Mouse (Mus musculus) thymus, postnatal 4 days (tissue): ENCODE data around the gene Inka2.

Source experiments
- DNase-seq: peaks from one replicate; pipeline ENCODE4 v3.0.0; 2021

Gene Inka2

DNA sequence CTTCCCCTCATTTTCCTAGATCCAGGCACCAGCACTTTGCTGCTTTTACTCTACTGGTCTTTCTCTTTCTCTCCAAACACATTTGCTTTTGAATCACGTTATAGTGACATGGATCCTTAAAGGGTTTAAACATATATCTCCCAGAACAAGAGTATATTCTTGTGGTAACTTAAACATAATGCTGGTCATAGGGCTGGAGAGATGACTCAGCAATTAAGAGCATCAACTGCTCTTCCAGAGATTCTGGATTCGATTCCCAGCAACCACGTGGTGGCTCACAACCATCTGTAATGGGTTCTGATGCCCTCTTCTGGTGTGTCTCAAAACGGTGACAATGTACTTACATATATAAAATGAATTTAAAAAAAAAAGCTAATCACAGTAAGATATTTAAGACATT, 28.0 kb downstream of the Inka2 start:
- DNase-seq, result no peak

DNA sequence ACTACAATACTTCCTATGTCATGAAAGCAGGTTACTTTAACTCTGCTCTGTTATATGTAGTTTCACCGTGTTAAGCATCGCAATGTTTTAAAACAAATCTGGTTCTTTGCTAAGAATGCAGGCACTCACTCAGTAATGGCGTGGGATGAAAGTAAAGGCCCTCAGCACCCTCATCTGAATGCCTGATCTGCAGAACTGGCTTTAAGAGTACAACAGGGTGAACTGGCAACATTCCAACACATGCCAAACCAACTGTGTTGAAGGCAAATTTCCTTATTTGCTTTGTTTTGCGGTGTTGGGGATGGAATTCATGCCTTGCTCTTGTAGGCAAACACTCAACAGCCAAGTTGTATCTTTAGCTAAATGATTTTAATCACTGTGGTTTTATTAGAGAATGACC, 29.1 kb downstream of the Inka2 start:
- DNase-seq, result no peak

DNA sequence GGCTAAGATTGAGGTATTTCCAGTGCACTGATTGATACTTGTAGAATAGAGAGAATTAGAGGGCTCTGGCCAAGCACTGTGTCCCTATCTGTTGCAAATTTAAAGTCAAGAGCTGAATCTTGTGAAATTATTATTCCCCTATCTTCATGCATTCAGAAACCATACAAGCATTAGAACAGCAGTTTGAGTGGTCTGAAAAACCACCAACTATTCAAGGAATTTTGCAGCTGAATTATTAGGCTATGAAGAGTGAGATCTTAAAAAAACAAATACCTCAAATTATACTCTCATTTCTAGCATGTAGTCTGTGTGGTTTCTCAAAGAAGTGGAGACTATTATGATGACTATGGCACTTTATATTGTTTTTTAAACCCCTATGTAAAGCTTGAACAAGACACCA, 30.9 kb downstream of the Inka2 start:
- DNase-seq, result no peak

DNA sequence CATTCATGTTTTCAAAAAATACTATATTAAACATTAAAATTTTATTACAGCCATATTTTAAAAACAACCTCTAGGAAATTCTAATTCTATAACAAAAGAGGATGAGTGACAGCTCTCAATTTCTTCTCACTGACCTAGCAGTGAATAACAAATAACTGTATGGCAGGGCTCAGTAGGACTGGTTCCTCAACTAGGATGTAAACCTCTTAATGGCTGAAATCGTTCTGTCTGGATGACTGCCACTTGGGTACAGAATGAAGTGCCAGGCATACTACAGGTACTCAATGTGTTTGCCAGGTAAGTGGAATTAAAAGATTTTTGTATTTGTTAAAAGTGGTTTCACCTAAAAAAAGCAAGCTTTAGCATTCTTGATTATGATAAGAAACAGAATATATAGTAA, 31.7 kb downstream of the Inka2 start:
- no peak for DNase-seq

DNA sequence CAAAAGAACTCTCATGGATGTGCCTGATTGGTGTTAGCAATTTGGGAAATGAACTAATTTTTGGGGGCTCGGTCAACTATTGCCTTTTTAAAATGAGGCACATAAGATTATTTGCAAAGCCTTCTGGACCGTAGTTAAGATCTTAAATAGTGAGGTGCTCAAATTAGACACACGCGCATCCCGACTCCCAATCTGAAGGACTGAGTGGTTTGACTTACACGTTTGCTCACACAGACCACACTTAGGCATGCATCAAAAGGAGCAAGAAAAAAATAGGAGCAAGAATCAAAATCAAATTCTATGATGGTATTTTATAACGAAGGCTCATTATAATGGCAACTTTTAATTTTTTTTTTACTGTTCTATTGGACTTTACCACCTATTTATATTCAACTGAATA, 32.7 kb downstream of the Inka2 start:
- no peak for DNase-seq

DNA sequence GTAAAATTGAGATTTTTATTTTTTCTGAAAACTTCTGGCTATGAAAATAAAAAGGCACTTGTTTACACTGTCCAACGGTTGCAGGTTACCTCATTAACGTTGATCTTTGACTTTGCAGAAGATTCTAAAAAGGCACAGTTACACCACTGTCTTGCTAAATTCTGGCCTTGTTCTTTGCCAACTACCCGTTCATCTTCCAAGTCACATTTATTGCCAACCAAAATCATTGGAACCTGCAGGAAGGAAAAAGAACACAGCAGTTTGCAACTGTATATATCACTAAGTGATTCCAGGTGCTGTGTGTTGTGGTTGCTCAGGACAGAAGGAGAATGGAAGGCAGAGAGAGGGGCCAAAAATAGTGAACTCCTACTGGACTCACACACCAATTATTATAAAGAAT, 33.3 kb downstream of the Inka2 start:
- DNase-seq, result no peak

DNA sequence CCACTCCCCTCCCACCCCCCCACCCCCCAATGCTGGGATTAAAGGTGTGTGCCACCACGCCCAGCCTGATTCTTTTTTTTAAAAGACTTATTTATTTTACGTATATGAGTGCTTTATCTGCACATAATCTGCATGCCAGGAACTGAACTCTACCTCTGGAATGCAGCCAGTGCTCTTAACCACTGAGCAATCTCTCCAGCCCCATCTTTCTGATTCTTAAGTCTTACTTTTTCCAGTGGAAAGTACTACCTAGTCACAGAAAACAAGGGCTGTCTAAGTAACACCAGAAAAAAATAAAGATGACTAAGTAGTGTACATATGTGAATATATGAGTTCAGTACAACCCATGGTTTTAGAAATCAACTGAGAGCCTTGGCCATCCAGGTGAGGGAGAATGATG, 42.1 kb downstream of the Inka2 start:
- no peak for DNase-seq

GRCm38 (mm10) chr3:105750810-105751209, 46.4 kb downstream of the Inka2 start:
- no peak for DNase-seq

- DNase-seq, result no peak
These were observed 49.8 kb downstream of the Inka2 start for GRCm38 (mm10) chr3:105754184-105754583.

- DNase-seq, result no peak
These were observed 50.7 kb downstream of the Inka2 start for GRCm38 (mm10) chr3:105755123-105755522.

GRCm38 (mm10) chr3:105756505-105756904, 52.1 kb downstream of the Inka2 start:
- no peak for DNase-seq

- DNase-seq, result no peak
These were observed 53.1 kb downstream of the Inka2 start for GRCm38 (mm10) chr3:105757323-105758083.

DNA sequence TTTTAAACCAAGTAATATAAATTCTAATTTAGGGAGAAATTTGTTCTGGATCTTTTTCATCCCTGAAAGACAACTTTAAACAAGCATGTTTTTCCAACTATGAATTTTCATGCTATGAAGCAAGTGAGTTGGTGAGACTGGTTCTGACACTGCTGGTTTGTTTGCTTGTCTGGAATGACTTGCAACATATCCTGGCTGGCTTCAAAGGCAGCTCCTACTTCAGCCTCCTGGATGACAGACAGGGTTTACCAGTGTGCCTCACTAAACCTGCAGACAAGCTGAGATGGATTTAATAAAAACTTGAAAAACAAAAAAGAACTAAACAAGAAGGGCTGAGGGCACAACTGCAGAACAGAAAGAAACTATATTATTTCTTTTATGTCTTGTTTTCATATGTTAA, 53.7 kb downstream of the Inka2 start:
- DNase-seq, result no peak

DNA sequence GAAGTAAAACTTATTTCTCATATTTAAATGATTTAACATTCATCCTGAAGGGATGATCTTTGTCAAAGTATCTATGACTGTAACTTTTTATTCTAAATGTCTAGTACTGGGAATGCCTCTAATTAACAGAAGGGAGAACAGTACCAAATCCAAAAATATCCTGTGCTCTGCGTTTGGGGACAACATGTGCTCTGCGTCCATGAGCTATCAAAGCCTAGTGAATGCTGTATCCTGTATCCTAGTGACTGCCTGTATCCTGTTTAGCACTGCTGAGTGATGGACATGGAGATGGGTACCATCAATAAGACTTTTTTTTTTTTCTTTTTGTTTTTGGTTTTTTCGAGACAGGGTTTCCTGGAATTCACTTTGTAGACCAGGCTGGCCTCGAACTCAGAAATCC, 54.3 kb downstream of the Inka2 start:
- DNase-seq, result no peak

DNA sequence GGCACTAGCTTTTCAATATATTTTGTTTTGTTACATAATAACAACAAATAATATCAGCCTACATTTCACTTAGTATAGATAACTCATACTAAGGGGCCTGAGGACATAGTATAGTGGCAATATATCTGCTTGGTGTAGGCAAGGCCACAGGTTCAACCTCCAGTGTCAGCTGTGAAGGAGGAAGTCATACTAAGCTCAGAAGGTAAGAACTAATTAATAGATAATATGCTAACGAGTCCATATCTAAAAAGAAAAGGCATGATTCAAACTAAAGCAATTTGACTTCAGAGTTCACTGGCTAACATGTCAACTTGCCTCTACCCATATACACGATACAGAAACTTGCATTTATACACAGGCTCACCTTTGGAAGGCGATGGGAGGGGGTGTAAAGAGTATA, 55.7 kb downstream of the Inka2 start:
- no peak for DNase-seq

DNA sequence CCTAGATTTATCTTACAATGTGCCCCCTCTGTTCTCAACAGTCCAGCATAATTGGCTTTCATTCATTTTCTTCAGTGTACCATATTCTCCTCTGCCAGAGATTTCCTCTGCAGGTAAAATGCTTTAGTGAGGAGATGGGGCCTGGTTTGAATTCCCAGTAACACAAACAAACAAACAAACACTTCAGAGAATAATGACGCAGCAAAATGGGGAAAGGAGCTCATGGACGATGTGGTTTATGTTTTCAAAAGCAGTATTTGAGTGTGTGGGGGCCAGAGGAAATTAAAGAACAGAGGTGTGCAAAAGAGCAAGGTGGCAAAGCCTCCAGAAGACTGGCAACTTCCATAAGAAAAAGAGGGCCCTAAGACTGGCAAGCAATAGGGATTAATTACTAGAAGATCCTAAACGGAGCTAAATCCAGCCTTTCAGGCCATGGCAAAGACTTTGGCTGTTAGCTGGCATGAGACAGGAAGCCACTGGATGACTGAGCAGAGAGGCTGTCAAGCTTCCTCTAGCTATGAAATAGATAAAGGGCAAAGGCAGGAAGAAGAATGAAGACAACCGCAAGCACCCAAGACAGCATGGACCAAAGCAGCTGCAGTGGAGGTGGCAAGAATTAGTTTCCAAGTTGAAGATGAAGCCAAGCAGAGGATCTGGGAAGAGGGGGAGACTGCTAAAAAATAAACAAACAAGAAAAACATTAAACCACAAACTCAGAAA, 58.9 kb downstream of the Inka2 start:
- peak; percentile 43 for DNase-seq

DNA sequence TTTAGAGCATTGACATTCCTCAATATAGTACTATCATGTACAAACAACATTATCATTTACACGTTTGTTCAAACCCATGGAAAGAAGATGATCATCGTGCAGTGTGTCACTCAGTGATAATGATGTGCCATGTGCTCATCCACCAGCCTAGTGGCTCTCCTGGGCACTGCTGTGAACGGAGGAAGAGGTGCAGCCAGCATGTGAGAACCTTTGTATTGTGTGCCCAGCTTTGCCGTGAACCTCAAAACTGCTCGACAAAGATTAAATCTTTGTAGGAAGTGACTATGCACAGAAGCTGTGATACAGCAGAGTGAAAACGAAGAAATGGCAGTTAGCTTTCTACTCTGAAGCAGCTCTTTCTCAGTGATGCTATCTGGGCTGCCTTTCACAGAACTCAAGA, 64.1 kb downstream of the Inka2 start:
- peak; percentile 58 for DNase-seq

DNA sequence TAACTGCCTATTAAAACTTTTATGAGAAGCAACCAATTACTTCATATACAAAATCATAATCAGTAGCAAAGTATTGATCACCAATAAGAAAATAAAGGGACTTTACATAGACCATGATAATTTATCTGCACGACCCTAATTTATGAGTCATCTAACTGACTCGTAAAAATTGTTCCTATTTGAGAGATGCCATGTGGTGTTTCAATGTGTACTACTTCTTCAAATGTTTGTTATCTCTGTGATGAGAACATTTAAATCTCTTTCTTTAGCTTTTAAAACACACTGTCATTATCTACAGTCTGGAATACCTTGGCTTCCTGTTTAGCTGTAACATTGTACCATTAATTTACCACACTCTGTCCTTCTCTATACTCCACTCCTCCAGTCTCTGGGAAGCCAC, 65.0 kb downstream of the Inka2 start:
- DNase-seq, result no peak
